Mouse (Mus musculus): Measurements from ENCODE around the gene Taf12. TPM values are rescaled to one million over a fixed set of nuclear protein-coding genes. Genes with fewer than 3 reads are reported as not detected.
A peak's percentile ranks its signal among the peaks of the same experiment; 100 is the strongest.

The Taf12 gene
- polyA plus RNA-seq, 1 experiment from 2014 or later = 58.8 TPM

- WGBS = 85% methylated on average over 6 of the region's 6 CpGs
- no peak for DNase-seq (ENCODE audit: low spot score)
- Histone ChIP-seq H3K27ac (replicated peaks) (no peak overlapping the region), H3K9me3 (no peaks in the 10 kb centered on the region), H3K36me3 (replicated peaks) (peaks cover 19% of the 10 kb centered on the region), H3K27me3 (replicated peaks; ENCODE audit: low read depth, poor library complexity, severe bottlenecking) (no peaks in the 10 kb centered on the region), H3K4me1 (peaks cover 26% of the 10 kb centered on the region), H3K4me3 (no peak overlapping the region)
These were observed 31.8 kb downstream of the Taf12 start for GRCm38 (mm10) chr4:132306004-132306403.

- WGBS = 1% methylated on average over 41 of the region's 41 CpGs
- peak overlapping the region; percentile 90 for H3K4me3 ChIP-seq
- peaks cover 45% of the 10 kb centered on the region for H3K36me3 ChIP-seq (replicated peaks)
- no peaks in the 10 kb centered on the region for H3K27me3 ChIP-seq (replicated peaks; ENCODE audit: low read depth, poor library complexity, severe bottlenecking)
- peak; percentile 90 for DNase-seq (ENCODE audit: low spot score)
- H3K27ac ChIP-seq (replicated peaks) = peak overlapping the region; percentile 96
- no peaks in the 10 kb centered on the region for H3K9me3 ChIP-seq
- peaks cover 11% of the 10 kb centered on the region for H3K4me1 ChIP-seq
These were observed 34.4 kb downstream of the Taf12 start for GRCm38 (mm10) chr4:132308437-132309139.

- under 1% methylated on average over 15 of the region's 15 CpGs for WGBS
- H3K9me3 ChIP-seq = no peaks in the 10 kb centered on the region
- H3K27ac ChIP-seq (replicated peaks) = peak overlapping the region; percentile 96
- peak overlapping the region; percentile 90 for H3K4me3 ChIP-seq
- peaks cover 52% of the 10 kb centered on the region for H3K36me3 ChIP-seq (replicated peaks)
- DNase-seq (ENCODE audit: low spot score) = peak; percentile 32
- H3K27me3 ChIP-seq (replicated peaks; ENCODE audit: low read depth, poor library complexity, severe bottlenecking) = no peaks in the 10 kb centered on the region
- H3K4me1 ChIP-seq = peaks cover 11% of the 10 kb centered on the region
These were observed 35.1 kb downstream of the Taf12 start for GRCm38 (mm10) chr4:132309140-132309848.

GRCm38 (mm10) chr4:132309849-132310472 lies 35.8 kb downstream of the Taf12 start:
- Histone ChIP-seq H3K36me3 (replicated peaks) (peaks cover 59% of the 10 kb centered on the region), H3K4me3 (peak overlapping the region; percentile 90), H3K27ac (replicated peaks) (peak overlapping the region; percentile 96), H3K4me1 (peaks cover 11% of the 10 kb centered on the region), H3K9me3 (no peaks in the 10 kb centered on the region), H3K27me3 (replicated peaks; ENCODE audit: low read depth, poor library complexity, severe bottlenecking) (no peaks in the 10 kb centered on the region)
- peak; percentile 53 for DNase-seq (ENCODE audit: low spot score)
- WGBS = 26% methylated on average over 10 of the region's 10 CpGs

GRCm38 (mm10) chr4:132311209-132311608 lies 37.0 kb downstream of the Taf12 start:
- Histone ChIP-seq H3K9me3 (no peaks in the 10 kb centered on the region), H3K4me3 (no peak overlapping the region), H3K27me3 (replicated peaks; ENCODE audit: low read depth, poor library complexity, severe bottlenecking) (no peaks in the 10 kb centered on the region), H3K27ac (replicated peaks) (no peak overlapping the region), H3K4me1 (peaks cover 11% of the 10 kb centered on the region), H3K36me3 (replicated peaks) (peaks cover 68% of the 10 kb centered on the region)
- DNase-seq (ENCODE audit: low spot score) = no peak
- 23% methylated on average over 1 of the region's 1 CpGs for WGBS

GRCm38 (mm10) chr4:132311801-132312200 lies 37.6 kb downstream of the Taf12 start:
- H3K9me3 ChIP-seq = no peaks in the 10 kb centered on the region
- H3K4me3 ChIP-seq = no peak overlapping the region
- H3K4me1 ChIP-seq = peaks cover 11% of the 10 kb centered on the region
- peaks cover 73% of the 10 kb centered on the region for H3K36me3 ChIP-seq (replicated peaks)
- DNase-seq (ENCODE audit: low spot score) = no peak
- H3K27me3 ChIP-seq (replicated peaks; ENCODE audit: low read depth, poor library complexity, severe bottlenecking) = no peaks in the 10 kb centered on the region
- no peak overlapping the region for H3K27ac ChIP-seq (replicated peaks)
- 44% methylated on average over 3 of the region's 3 CpGs for WGBS

GRCm38 (mm10) chr4:132312627-132313026 lies 38.5 kb downstream of the Taf12 start:
- Histone ChIP-seq H3K27ac (replicated peaks) (no peak overlapping the region), H3K9me3 (no peaks in the 10 kb centered on the region), H3K4me3 (no peak overlapping the region), H3K27me3 (replicated peaks; ENCODE audit: low read depth, poor library complexity, severe bottlenecking) (no peaks in the 10 kb centered on the region), H3K36me3 (replicated peaks) (peaks cover 82% of the 10 kb centered on the region), H3K4me1 (peaks cover 11% of the 10 kb centered on the region)
- DNase-seq (ENCODE audit: low spot score) = no peak
- WGBS = 84% methylated on average over 5 of the region's 5 CpGs

GRCm38 (mm10) chr4:132315711-132316110 lies 41.5 kb downstream of the Taf12 start:
- Histone ChIP-seq H3K27ac (replicated peaks) (no peak overlapping the region), H3K4me1 (no peaks in the 10 kb centered on the region), H3K9me3 (no peaks in the 10 kb centered on the region), H3K27me3 (replicated peaks; ENCODE audit: low read depth, poor library complexity, severe bottlenecking) (no peaks in the 10 kb centered on the region), H3K4me3 (no peak overlapping the region), H3K36me3 (replicated peaks) (peaks cover 96% of the 10 kb centered on the region)
- 84% methylated on average over 8 of the region's 8 CpGs for WGBS
- no peak for DNase-seq (ENCODE audit: low spot score)

- Histone ChIP-seq H3K36me3 (replicated peaks) (peaks cover 61% of the 10 kb centered on the region), H3K27me3 (replicated peaks; ENCODE audit: low read depth, poor library complexity, severe bottlenecking) (no peaks in the 10 kb centered on the region), H3K9me3 (no peaks in the 10 kb centered on the region), H3K4me3 (no peak overlapping the region), H3K27ac (replicated peaks) (no peak overlapping the region), H3K4me1 (peaks cover 20% of the 10 kb centered on the region)
- DNase-seq (ENCODE audit: low spot score) = no peak
- 80% methylated on average over 5 of the region's 5 CpGs for WGBS
These were observed 52.3 kb downstream of the Taf12 start for GRCm38 (mm10) chr4:132326481-132326880.

- Histone ChIP-seq H3K27me3 (replicated peaks; ENCODE audit: low read depth, poor library complexity, severe bottlenecking) (no peaks in the 10 kb centered on the region), H3K9me3 (no peaks in the 10 kb centered on the region), H3K36me3 (replicated peaks) (peaks cover 62% of the 10 kb centered on the region), H3K4me1 (peaks cover 20% of the 10 kb centered on the region), H3K4me3 (peak overlapping the region; percentile 72), H3K27ac (replicated peaks) (peak overlapping the region; percentile 91)
- WGBS = 45% methylated on average over 14 of the region's 14 CpGs
- no peak for DNase-seq (ENCODE audit: low spot score)
These were observed 54.3 kb downstream of the Taf12 start for GRCm38 (mm10) chr4:132328391-132328982.

GRCm38 (mm10) chr4:132329115-132329834 lies 55.1 kb downstream of the Taf12 start, which contains the start of gene Trnau1ap:
Trnau1ap (minus strand) TSS chr4:132329538.
- peaks cover 62% of the 10 kb centered on the region for H3K36me3 ChIP-seq (replicated peaks)
- H3K9me3 ChIP-seq = no peaks in the 10 kb centered on the region
- peaks cover 20% of the 10 kb centered on the region for H3K4me1 ChIP-seq
- H3K27ac ChIP-seq (replicated peaks) = peak within 1 kb of the TSS; percentile 91
- no peaks in the 10 kb centered on the region for H3K27me3 ChIP-seq (replicated peaks; ENCODE audit: low read depth, poor library complexity, severe bottlenecking)
- H3K4me3 ChIP-seq = peak within 1 kb of the TSS; percentile 72
- WGBS = under 1% methylated on average over 52 of the region's 52 CpGs
- DNase-seq (ENCODE audit: low spot score) = peak; percentile 97

GRCm38 (mm10) chr4:132329835-132330354 lies 55.7 kb downstream of the Taf12 start:
- Histone ChIP-seq H3K4me3 (peak overlapping the region; percentile 72), H3K36me3 (replicated peaks) (peaks cover 62% of the 10 kb centered on the region), H3K27ac (replicated peaks) (peak overlapping the region; percentile 91), H3K27me3 (replicated peaks; ENCODE audit: low read depth, poor library complexity, severe bottlenecking) (no peaks in the 10 kb centered on the region), H3K9me3 (no peaks in the 10 kb centered on the region), H3K4me1 (peaks cover 20% of the 10 kb centered on the region)
- 9% methylated on average over 10 of the region's 10 CpGs for WGBS
- DNase-seq (ENCODE audit: low spot score) = no peak

Measured in embryonic facial prominence, embryonic 10.5 days (tissue).